Mouse (Mus musculus) heart, postnatal 0 days (tissue): Measurements from ENCODE around the gene Fgf8. TPM values are rescaled to one million over a fixed set of nuclear protein-coding genes. Genes with fewer than 3 reads are reported as not detected.

ENCODE experiments used
- ATAC-seq: fragments of 200-750 bp; cut with Nextera tagmentation; 2 replicates; pipeline ENCODE4 v1.8.0; 2017; ENCODE audit warnings: low read depth, moderate number of reproducible peaks, moderate library complexity; ENCODE audit not compliant: insufficient read depth
- DNase-seq: peaks from one replicate; pipeline ENCODE4 v3.0.0-alpha.2; 2016; ENCODE audit warnings: low spot score
- H3K27ac ChIP-seq: fragments of 300-500 bp; sonication (generic); 2 replicates; pipeline ENCODE4 v1.5.1; 2014; ENCODE audit warnings: low read depth, mild to moderate bottlenecking
- H3K27me3 ChIP-seq: fragments of 300-500 bp; sonication (generic); 2 replicates; pipeline ENCODE4 v1.6.1; 2014; ENCODE audit warnings: low read length, mixed read lengths; ENCODE audit not compliant: control insufficient read depth, insufficient read depth
- H3K36me3 ChIP-seq: fragments of 300-500 bp; sonication (generic); replicated peaks from 2 replicates; pipeline ENCODE4 v1.6.1; 2014; ENCODE audit warnings: low read length, mixed read lengths; ENCODE audit not compliant: control insufficient read depth, insufficient read depth
- H3K4me1 ChIP-seq: fragments of 300-500 bp; sonication (generic); 2 replicates; pipeline ENCODE4 v1.6.1; 2014; ENCODE audit warnings: antibody characterized with exemption; ENCODE audit not compliant: control insufficient read depth, insufficient read depth
- H3K4me2 ChIP-seq: fragments of 300-500 bp; sonication (generic); 2 replicates; pipeline ENCODE4 v1.6.1; 2014; ENCODE audit warnings: low read depth, mild to moderate bottlenecking, low read length, moderate library complexity
- H3K4me3 ChIP-seq: fragments of 300-500 bp; sonication (generic); 2 replicates; pipeline ENCODE4 v1.5.1; 2014; ENCODE audit warnings: low read depth, low read length
- H3K9ac ChIP-seq: fragments of 300-500 bp; sonication (generic); replicated peaks from 2 replicates; pipeline ENCODE4 v1.6.1; 2014; ENCODE audit warnings: low read depth, low read length, mixed read lengths
- H3K9me3 ChIP-seq: fragments of 300-500 bp; sonication (generic); replicated peaks from 2 replicates; pipeline ENCODE4 v1.6.1; 2016; ENCODE audit warnings: low read length; ENCODE audit not compliant: control insufficient read depth
- CTCF ChIP-seq: IDR thresholded peaks from 2 replicates; pipeline ENCODE4 v1.5.1; 2016; ENCODE audit warnings: antibody characterized with exemption, control low read depth, low read depth
- EP300 ChIP-seq: IDR thresholded peaks from 2 replicates; pipeline ENCODE4 v1.6.1; 2016; ENCODE audit warnings: antibody characterized with exemption, low read depth
- WGBS: fragments of 180-500 bp; shearing (Covaris S2); extraction: QIAGEN DNeasy Blood & Tissue Kit; methylation state at CpG from one replicate; pipeline ENCODE4 v1.1.7; 2014; 5-methylcytosine and 5-hydroxymethylcytosine counted together
- polyA plus RNA-seq: library from polyadenylated mRNA; unstranded; fragments of >200 nt; fragmentation: Nextera tagmentation; extraction: Ambion mirVana; gene quantifications from 2 replicates; pipeline ENCODE4 v1.2.1, GENCODE M21; 2015
- total RNA-seq: library from RNA; depleted of rRNA; stranded (reverse); fragments of >200 nt; gene quantifications from 2 replicates; pipeline ENCODE4 v1.2.3, GENCODE M21; 2014; ENCODE audit warnings: low replicate concordance

Fgf8 gene
- total and polyA plus RNA-seq, 2 experiments from 2014 or later, result not detected

DNA sequence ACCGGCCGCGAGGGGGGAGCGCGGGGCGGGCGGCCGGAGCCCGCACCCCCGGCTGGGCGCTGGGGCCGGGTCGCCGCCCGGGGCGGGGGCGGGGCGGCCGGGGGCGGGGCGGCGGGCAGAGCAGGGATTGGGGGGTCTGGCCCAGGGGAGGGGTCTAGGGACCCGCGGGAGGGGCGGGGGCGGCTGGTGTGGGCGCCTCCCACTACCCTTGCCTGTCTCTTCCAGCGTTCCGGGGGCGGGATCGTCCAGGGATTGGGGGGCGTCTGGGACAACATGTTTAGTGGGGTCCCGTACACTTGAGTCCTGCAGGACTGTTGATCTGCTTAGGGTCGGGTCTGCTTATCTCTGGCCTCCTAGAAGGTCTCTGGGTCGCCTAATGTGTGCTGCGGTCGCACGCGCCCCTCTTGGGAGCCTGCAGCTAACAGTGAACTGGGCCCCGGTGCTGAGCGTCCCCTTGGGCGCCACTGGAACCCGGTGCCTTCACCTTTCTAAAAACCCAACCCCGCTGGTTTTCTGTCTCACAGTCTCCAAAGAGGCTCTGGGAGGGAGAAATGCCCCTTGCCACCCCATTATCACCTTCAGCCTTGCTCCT is 365 bp upstream of the Fgf8 start:
- 0 out of 2 replicates have a peak overlapping the region, but pooled peaks have one; percentile 27 for H3K9ac ChIP-seq
- 16% methylated on average over 21 of the region's 44 CpGs for WGBS
- TF ChIP-seq EP300 (no peak), CTCF (no peak)
- no peaks in the 10 kb centered on the region for H3K9me3 ChIP-seq
- peaks cover 79% of the 10 kb centered on the region for H3K27me3 ChIP-seq
- peak overlapping the region; percentile 50 for H3K4me3 ChIP-seq
- H3K36me3 ChIP-seq, result no peaks in the 10 kb centered on the region; the same call in 1 of the 2 replicates
- no peak overlapping the region for H3K27ac ChIP-seq
- DNase-seq (no peak), ATAC-seq (no peak)
- H3K4me1 ChIP-seq, result peaks cover 6% of the 10 kb centered on the region
- H3K4me2 ChIP-seq, result peak overlapping the region; percentile 75

DNA sequence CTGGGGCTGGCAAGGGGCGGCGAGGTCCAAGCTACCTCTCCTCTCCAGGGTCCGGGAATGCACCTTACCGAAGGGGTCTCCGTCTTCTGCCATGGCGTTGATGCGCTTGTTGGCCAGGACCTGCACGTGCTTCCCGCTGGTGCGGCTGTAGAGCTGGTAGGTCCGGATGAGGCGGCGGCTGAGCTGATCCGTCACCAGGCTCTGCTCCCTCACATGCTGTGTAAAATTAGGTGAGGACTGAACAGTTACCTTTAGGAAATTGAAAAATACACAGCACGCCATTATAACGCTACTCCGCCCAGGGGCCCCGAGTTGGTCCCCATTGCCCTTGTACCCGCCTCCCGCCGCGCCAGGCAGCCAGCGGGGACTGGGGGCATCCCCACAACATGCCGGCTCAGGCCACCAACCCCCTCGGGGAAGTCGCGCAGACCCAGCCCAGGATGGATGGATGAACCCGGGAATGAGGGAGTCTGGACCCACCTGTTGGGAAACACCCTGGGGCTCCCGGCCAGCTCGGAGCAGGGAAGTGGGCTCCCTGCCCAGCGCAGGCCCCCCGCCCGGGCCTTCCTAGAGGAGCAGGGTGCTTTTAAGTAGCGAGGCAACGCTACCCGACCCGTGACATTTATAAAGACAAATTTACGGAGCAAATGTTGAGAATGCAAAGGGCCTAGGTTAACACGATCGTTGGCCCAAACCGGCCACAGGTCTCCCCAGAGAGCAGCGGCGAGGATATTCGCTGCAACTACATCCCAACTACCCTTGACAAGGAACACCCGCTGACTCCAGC is 1.1 kb downstream of the Fgf8 start:
- ATAC-seq (no peak), DNase-seq (no peak)
- Histone ChIP-seq H3K4me3 (peak overlapping the region; percentile 50), H3K27ac (no peak overlapping the region), H3K9ac (no peak overlapping the region), H3K9me3 (no peaks in the 10 kb centered on the region), H3K4me2 (peak overlapping the region; percentile 75), H3K36me3 (no peaks in the 10 kb centered on the region), H3K27me3 (peaks cover 91% of the 10 kb centered on the region), H3K4me1 (peaks cover 10% of the 10 kb centered on the region)
- WGBS, result 8% methylated on average over 45 of the region's 45 CpGs
- no peak for TF ChIP-seq CTCF
- no peak for TF ChIP-seq EP300

DNA sequence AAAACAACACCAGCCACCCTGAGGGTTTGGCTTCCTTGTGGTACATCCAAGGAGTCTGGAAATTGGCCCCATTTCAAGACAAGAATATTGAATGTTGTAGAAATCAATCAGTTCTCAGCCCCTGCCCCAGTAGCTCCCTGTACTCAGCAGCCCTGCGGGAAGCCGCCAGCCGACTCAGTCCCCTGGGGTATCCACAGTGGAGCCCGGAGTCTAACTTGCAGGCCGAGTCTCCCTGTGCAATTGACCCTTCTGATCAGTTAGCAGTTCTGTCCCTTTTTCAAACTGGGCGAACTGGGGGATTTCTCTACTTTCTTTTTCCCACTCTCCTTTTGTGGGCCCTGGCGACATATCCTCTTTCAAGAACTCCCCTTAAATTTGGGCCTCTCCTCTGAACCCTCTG is 1.9 kb downstream of the Fgf8 start:
- Histone ChIP-seq H3K9me3 (no peaks in the 10 kb centered on the region), H3K4me3 (no peak overlapping the region), H3K27me3 (peaks cover 96% of the 10 kb centered on the region), H3K36me3 (no peaks in the 10 kb centered on the region), H3K9ac (no peak overlapping the region), H3K4me1 (peaks cover 10% of the 10 kb centered on the region), H3K27ac (no peak overlapping the region), H3K4me2 (no peak overlapping the region)
- no peak for ATAC-seq
- TF ChIP-seq CTCF (no peak), EP300 (no peak)
- DNase-seq, result no peak
- 36% methylated on average over 7 of the region's 7 CpGs for WGBS

DNA sequence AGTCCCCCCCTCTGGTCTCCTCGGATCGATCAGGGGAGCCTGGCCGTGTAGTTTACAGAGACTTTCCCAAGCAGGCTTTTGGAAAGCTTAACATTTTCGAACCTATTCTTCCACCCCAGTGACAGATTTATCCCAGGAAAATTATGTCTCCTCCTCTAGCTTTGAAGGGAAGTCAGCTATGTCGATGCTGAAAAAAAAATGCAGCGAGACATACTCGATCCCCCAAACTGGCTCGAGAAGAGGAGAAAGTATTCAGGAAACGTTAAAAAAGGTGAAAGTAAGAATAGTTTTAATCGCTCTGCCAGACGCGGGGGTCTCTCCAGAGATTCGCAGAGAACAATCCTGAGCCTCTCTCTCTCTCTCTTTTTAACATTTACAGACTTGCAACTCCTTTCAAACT is 2.5 kb downstream of the Fgf8 start:
- Histone ChIP-seq H3K9me3 (no peaks in the 10 kb centered on the region), H3K9ac (no peak overlapping the region), H3K4me2 (no peak overlapping the region), H3K27me3 (peaks cover 95% of the 10 kb centered on the region), H3K4me3 (no peak overlapping the region), H3K36me3 (no peaks in the 10 kb centered on the region), H3K27ac (no peak overlapping the region), H3K4me1 (peaks cover 8% of the 10 kb centered on the region; the same call in 1 of the 2 replicates)
- no peak for TF ChIP-seq EP300
- no peak for TF ChIP-seq CTCF
- DNase-seq, result no peak
- 33% methylated on average over 13 of the region's 13 CpGs for WGBS
- ATAC-seq, result no peak

DNA sequence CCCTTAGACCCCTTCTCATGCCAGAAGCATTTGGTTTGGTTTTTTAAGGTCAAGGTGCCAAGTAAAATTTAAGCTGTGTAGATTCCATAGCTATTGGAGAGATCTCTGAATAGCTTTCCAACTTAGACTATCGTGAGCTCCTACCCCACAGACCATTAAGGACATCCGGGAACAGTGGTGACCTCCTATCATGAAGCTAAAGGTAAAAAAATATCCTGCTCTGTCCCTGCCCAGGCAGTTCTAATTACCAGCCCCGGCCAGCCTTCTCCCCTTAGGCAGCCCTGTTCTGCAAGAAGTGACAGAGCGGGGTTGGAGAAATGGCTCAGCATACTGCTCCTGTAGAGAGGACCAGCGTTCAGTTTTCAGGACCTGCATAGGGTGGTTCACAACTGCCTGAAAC is 4.2 kb downstream of the Fgf8 start:
- no peak for DNase-seq
- no peak for TF ChIP-seq EP300
- no peak for TF ChIP-seq CTCF
- Histone ChIP-seq H3K27me3 (peaks cover 89% of the 10 kb centered on the region), H3K36me3 (no peaks in the 10 kb centered on the region), H3K4me2 (no peak overlapping the region), H3K4me1 (peaks cover 6% of the 10 kb centered on the region; the same call in 1 of the 2 replicates), H3K9me3 (no peaks in the 10 kb centered on the region), H3K4me3 (no peak overlapping the region), H3K27ac (no peak overlapping the region), H3K9ac (no peak overlapping the region)
- no peak for ATAC-seq
- 79% methylated on average over 5 of the region's 5 CpGs for WGBS
